Mouse (Mus musculus) hindbrain, embryonic 15.5 days (tissue): ENCODE measurements around the gene Fut2. TPM values are rescaled to one million over a fixed set of nuclear protein-coding genes. Genes with fewer than 3 reads are reported as not detected.
A peak's percentile ranks its signal among the peaks of the same experiment; 100 is the strongest.

Experiments
- ATAC-seq: fragments of 200-750 bp; cut with Nextera tagmentation; 2 replicates; pipeline ENCODE4 v1.8.0; 2017; ENCODE audit warnings: low read depth, moderate number of reproducible peaks, moderate TSS enrichment; ENCODE audit not compliant: low FRiP score
- H3K27ac ChIP-seq: fragments of 300-500 bp; sonication (generic); replicated peaks from 2 replicates; pipeline ENCODE4 v1.5.1; 2015; ENCODE audit warnings: mild to moderate bottlenecking, inconsistent platforms
- H3K27me3 ChIP-seq: fragments of 300-500 bp; sonication (generic); 2 replicates; pipeline ENCODE4 v1.6.1; 2015; ENCODE audit warnings: control low read depth, inconsistent platforms
- H3K36me3 ChIP-seq: fragments of 300-500 bp; sonication (generic); 2 replicates; pipeline ENCODE4 v1.6.1; 2015; ENCODE audit warnings: control low read depth, inconsistent platforms
- H3K4me1 ChIP-seq: fragments of 300-500 bp; sonication (generic); replicated peaks from 2 replicates; pipeline ENCODE4 v1.6.1; 2015; ENCODE audit warnings: control low read depth, inconsistent platforms
- H3K4me2 ChIP-seq: fragments of 300-500 bp; sonication (generic); 2 replicates; pipeline ENCODE4 v1.6.1; 2015; ENCODE audit warnings: moderate library complexity, mild to moderate bottlenecking, inconsistent platforms
- H3K4me3 ChIP-seq: fragments of 300-500 bp; sonication (generic); 2 replicates; pipeline ENCODE4 v1.5.1; 2015; ENCODE audit warnings: mild to moderate bottlenecking, inconsistent platforms
- H3K9ac ChIP-seq: fragments of 300-500 bp; sonication (generic); 2 replicates; pipeline ENCODE4 v1.6.1; 2015; ENCODE audit warnings: inconsistent platforms
- H3K9me3 ChIP-seq: fragments of 300-500 bp; sonication (generic); 2 replicates; pipeline ENCODE4 v1.6.1; 2016; ENCODE audit warnings: control low read depth, inconsistent platforms
- WGBS: fragments of 180-500 bp; shearing (Covaris S2); methylation state at CpG from one replicate; pipeline ENCODE4 v1.1.7; 2015; 5-methylcytosine and 5-hydroxymethylcytosine counted together
- polyA plus RNA-seq: library from polyadenylated mRNA; unstranded; fragments of >200 nt; fragmentation: Nextera tagmentation; extraction: Ambion mirVana; gene quantifications from 2 replicates; pipeline ENCODE4 v1.2.1, GENCODE M21; 2015

Gene Fut2
- polyA plus RNA-seq, 1 experiment from 2014 or later: 0.32 TPM

DNA sequence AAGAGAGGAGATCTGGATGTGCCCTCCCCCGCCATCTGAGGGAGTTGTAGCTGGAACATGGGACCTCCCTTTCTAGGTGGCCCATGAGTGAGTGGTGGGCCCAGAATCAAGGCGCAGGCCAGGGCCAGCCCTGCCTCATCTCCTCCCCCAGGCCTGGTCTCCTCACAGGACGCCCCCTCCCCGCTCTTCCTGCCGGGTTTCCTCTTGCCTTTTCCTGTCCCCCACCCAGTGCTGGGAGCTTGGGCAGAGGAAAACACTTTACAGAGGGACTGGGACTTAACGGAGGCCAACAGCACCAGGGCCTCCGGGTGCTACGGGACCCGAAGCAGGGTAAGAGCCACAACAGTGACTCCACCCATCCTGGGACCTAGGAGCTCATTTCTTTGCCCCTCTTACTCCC, 38.9 kb downstream of the Fut2 start, which contains the start of gene Rasip1:
Gene Rasip1, plus strand, starts transcription at position 228 of the 400 bp plus-strand sequence.
- WGBS: 90% methylated on average over 9 of the region's 9 CpGs
- Histone ChIP-seq H3K9ac (peak within 1 kb of the TSS; percentile 88), H3K27ac (peak within 1 kb of the TSS; percentile 89), H3K4me1 (peaks cover 22% of the 10 kb centered on the region), H3K27me3 (0 out of 2 replicates have a peak, but pooled peaks cover 4% of the 10 kb centered on the region), H3K4me3 (peak within 1 kb of the TSS; percentile 61), H3K4me2 (peak within 1 kb of the TSS; percentile 99), H3K9me3 (no peaks in the 10 kb centered on the region), H3K36me3 (no peaks in the 10 kb centered on the region)
- no peak for ATAC-seq

DNA sequence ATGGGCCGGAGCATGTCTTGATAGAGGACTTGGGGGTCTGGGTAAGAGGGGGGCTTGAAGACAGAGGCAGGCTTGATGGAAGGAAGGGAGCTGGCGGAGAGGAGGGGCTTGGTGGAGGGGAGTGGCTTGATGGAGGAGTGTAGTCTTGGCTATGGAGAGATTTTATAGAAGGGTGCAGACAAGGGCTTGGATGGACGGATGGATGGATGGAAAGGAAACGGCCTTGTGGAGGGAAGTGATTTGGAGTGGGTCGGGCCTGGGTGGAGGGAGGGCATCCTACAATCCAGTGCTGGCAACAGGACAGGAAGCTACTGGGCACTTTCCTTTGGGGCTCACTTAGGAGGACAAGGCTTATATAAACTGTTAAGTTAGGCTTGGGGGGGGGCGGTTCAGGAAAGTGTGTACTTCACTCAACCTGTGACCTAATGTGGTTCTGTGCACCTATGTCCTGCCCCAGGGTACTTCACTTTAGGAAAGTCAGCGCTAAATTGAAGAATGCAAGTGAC, 39.6 kb downstream of the Fut2 start:
- no peak overlapping the region for H3K4me3 ChIP-seq
- peaks cover 20% of the 10 kb centered on the region for H3K4me1 ChIP-seq
- no peak overlapping the region for H3K4me2 ChIP-seq
- H3K9ac ChIP-seq: no peak overlapping the region
- no peaks in the 10 kb centered on the region for H3K27me3 ChIP-seq
- H3K36me3 ChIP-seq: no peaks in the 10 kb centered on the region
- no peaks in the 10 kb centered on the region for H3K9me3 ChIP-seq
- H3K27ac ChIP-seq: no peak overlapping the region
- WGBS: 89% methylated on average over 7 of the region's 7 CpGs
- no peak for ATAC-seq

DNA sequence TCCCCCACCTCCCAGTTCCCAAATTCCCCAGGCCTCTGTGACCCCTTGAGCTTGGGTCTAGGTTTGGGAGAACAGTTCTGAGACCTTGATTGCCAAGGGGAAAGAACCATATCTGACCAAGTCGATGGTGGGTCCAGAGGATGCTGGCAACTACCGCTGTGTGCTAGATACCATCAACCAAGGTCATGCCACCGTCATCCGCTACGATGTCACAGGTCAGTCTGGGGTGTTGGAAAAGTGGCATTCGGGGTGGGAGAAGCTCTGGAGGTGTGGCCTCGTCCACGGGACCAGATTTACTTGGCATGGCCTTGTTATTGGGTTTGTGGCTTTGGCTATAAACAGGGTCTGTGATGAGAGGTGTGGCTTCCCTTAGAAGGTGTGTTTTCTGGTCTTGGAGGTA, 40.7 kb downstream of the Fut2 start:
- H3K4me3 ChIP-seq: no peak overlapping the region
- WGBS: 93% methylated on average over 8 of the region's 8 CpGs
- ATAC-seq: no peak

GRCm38 (mm10) chr7:45624718-45625117, 41.5 kb downstream of the Fut2 start:
- 88% methylated on average over 3 of the region's 3 CpGs for WGBS
- no peaks in the 10 kb centered on the region for H3K27me3 ChIP-seq
- no peaks in the 10 kb centered on the region for H3K9me3 ChIP-seq
- no peak overlapping the region for H3K27ac ChIP-seq
- no peak overlapping the region for H3K4me2 ChIP-seq
- no peak overlapping the region for H3K4me3 ChIP-seq
- peaks cover 16% of the 10 kb centered on the region for H3K4me1 ChIP-seq
- H3K36me3 ChIP-seq: no peaks in the 10 kb centered on the region
- H3K9ac ChIP-seq: no peak overlapping the region
- no peak for ATAC-seq

More for the DNA sequence above, 40.7 kb downstream of the Fut2 start:
- no peak overlapping the region for H3K4me2 ChIP-seq
- H3K9me3 ChIP-seq: no peaks in the 10 kb centered on the region
- H3K9ac ChIP-seq: no peak overlapping the region
- H3K36me3 ChIP-seq: no peaks in the 10 kb centered on the region
- H3K27me3 ChIP-seq: no peaks in the 10 kb centered on the region
- peaks cover 20% of the 10 kb centered on the region for H3K4me1 ChIP-seq
- no peak overlapping the region for H3K27ac ChIP-seq

GRCm38 (mm10) chr7:45623507-45623906, 42.7 kb downstream of the Fut2 start:
- Histone ChIP-seq H3K4me3 (no peak overlapping the region), H3K27me3 (peaks cover 11% of the 10 kb centered on the region), H3K9ac (no peak overlapping the region), H3K4me1 (peaks cover 12% of the 10 kb centered on the region), H3K4me2 (no peak overlapping the region), H3K9me3 (no peaks in the 10 kb centered on the region), H3K27ac (no peak overlapping the region), H3K36me3 (no peaks in the 10 kb centered on the region)
- no peak for ATAC-seq
- 95% methylated on average over 11 of the region's 11 CpGs for WGBS

DNA sequence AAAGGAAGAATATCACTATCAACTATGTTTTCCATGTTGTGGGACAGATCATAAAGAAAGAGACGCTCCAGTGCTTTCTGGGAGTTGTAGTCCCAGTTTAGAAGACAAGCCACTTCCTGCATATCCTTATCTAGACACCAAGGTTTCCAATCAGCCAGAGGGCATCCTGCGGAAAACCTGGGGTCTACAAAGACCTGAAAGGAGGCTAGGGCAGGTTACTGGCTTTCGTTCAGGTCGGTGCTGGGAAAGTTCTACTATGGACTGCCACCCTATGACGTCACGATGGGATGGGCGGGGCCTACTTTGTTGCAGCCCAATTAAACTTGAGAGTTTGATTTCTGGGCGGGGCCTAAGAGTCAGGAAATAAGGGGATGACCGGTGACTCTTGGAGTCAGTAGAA, 44.8 kb downstream of the Fut2 start, which contains the start of gene Izumo1:
Gene Izumo1, plus strand, starts transcription at position 369 of the 400 bp plus-strand sequence.
- 30% methylated on average over 9 of the region's 9 CpGs for WGBS
- no peak within 1 kb of the TSS for H3K27ac ChIP-seq
- peaks cover 7% of the 10 kb centered on the region for H3K4me1 ChIP-seq
- H3K27me3 ChIP-seq: peaks cover 30% of the 10 kb centered on the region
- H3K4me2 ChIP-seq: peak within 1 kb of the TSS; percentile 13; the same call in 1 of the 2 replicates
- no peak for ATAC-seq
- H3K9ac ChIP-seq: no peak within 1 kb of the TSS
- no peaks in the 10 kb centered on the region for H3K9me3 ChIP-seq
- H3K4me3 ChIP-seq: no peak within 1 kb of the TSS
- H3K36me3 ChIP-seq: no peaks in the 10 kb centered on the region

GRCm38 (mm10) chr7:45619592-45619991, 46.6 kb downstream of the Fut2 start:
- no peak for ATAC-seq
- 86% methylated on average over 5 of the region's 5 CpGs for WGBS
- Histone ChIP-seq H3K27me3 (peaks cover 36% of the 10 kb centered on the region), H3K4me3 (no peak overlapping the region), H3K4me2 (no peak overlapping the region), H3K9ac (no peak overlapping the region), H3K9me3 (no peaks in the 10 kb centered on the region), H3K27ac (no peak overlapping the region), H3K36me3 (no peaks in the 10 kb centered on the region), H3K4me1 (peaks cover 7% of the 10 kb centered on the region)

- Histone ChIP-seq H3K4me1 (peaks cover 7% of the 10 kb centered on the region), H3K4me2 (no peak overlapping the region), H3K4me3 (no peak overlapping the region), H3K36me3 (no peaks in the 10 kb centered on the region), H3K9me3 (no peaks in the 10 kb centered on the region), H3K9ac (no peak overlapping the region), H3K27ac (no peak overlapping the region), H3K27me3 (peaks cover 36% of the 10 kb centered on the region)
- 72% methylated on average over 5 of the region's 5 CpGs for WGBS
- ATAC-seq: no peak
Observed at GRCm38 (mm10) chr7:45618316-45618715, 47.9 kb downstream of the Fut2 start.

DNA sequence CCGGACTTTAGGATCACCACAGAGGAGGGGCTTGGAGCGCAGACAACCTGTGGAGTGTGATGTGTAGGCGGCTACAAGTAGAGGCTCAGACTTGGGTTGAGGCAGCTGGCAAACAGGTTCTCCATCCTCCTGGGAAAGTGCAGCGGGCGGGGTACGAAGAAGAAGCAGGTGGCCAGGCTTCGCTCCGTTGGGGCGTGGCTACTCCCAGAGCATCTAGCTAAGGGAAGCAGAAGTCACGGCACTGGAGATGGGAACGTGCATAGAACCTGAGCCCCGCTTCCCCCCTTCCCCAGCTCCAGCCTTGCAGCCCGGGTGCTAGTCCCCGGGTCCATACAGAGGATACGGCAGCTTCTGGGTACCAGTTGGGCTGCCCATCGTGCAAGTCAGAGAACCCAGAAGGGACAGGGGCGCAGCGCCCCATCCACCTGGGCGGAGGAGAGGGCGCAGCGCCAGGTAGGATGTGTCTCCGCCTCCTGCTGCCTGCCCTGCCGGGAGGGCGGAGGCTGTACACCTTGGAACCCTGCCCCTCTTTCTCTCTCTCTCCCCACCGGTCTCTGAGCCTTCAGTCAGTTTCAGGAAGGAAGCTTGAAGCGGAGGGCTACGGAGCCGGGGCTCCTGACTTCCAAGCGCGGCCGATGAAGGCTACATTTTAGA, 49.0 kb downstream of the Fut2 start, which contains the start of gene Fut1:
Gene Fut1, plus strand, starts transcription at position 248 of the 654 bp plus-strand sequence.
- no peaks in the 10 kb centered on the region for H3K9me3 ChIP-seq
- H3K27me3 ChIP-seq: peaks cover 36% of the 10 kb centered on the region
- H3K4me2 ChIP-seq: peak within 1 kb of the TSS; percentile 44
- no peak for ATAC-seq
- no peak within 1 kb of the TSS for H3K9ac ChIP-seq
- H3K36me3 ChIP-seq: no peaks in the 10 kb centered on the region
- H3K4me1 ChIP-seq: peaks cover 7% of the 10 kb centered on the region
- H3K4me3 ChIP-seq: peak within 1 kb of the TSS; percentile 16; the same call in 1 of the 2 replicates
- no peak within 1 kb of the TSS for H3K27ac ChIP-seq
- WGBS: 9% methylated on average over 31 of the region's 31 CpGs

GRCm38 (mm10) chr7:45616277-45616676, 49.9 kb downstream of the Fut2 start:
- no peak overlapping the region for H3K4me3 ChIP-seq
- H3K27ac ChIP-seq: no peak overlapping the region
- no peak overlapping the region for H3K4me2 ChIP-seq
- H3K27me3 ChIP-seq: peaks cover 36% of the 10 kb centered on the region
- H3K36me3 ChIP-seq: no peaks in the 10 kb centered on the region
- peaks cover 7% of the 10 kb centered on the region for H3K4me1 ChIP-seq
- no peak overlapping the region for H3K9ac ChIP-seq
- no peak for ATAC-seq
- no peaks in the 10 kb centered on the region for H3K9me3 ChIP-seq
- WGBS: 33% methylated on average over 6 of the region's 6 CpGs

- no peaks in the 10 kb centered on the region for H3K4me1 ChIP-seq
- no peaks in the 10 kb centered on the region for H3K9me3 ChIP-seq
- WGBS: 82% methylated on average over 1 of the region's 1 CpGs
- no peaks in the 10 kb centered on the region for H3K36me3 ChIP-seq
- no peak for ATAC-seq
- H3K27ac ChIP-seq: no peak overlapping the region
- no peaks in the 10 kb centered on the region for H3K27me3 ChIP-seq
- H3K4me3 ChIP-seq: no peak overlapping the region
- no peak overlapping the region for H3K4me2 ChIP-seq
- no peak overlapping the region for H3K9ac ChIP-seq
Observed at GRCm38 (mm10) chr7:45609511-45609910, 56.7 kb downstream of the Fut2 start.

- no peak for ATAC-seq
- no peak overlapping the region for H3K9ac ChIP-seq
- H3K4me2 ChIP-seq: no peak overlapping the region
- no peaks in the 10 kb centered on the region for H3K4me1 ChIP-seq
- H3K27ac ChIP-seq: no peak overlapping the region
- no peak overlapping the region for H3K4me3 ChIP-seq
- no peaks in the 10 kb centered on the region for H3K36me3 ChIP-seq
- H3K9me3 ChIP-seq: no peaks in the 10 kb centered on the region
- no peaks in the 10 kb centered on the region for H3K27me3 ChIP-seq
- WGBS: 86% methylated on average over 9 of the region's 9 CpGs
Observed at GRCm38 (mm10) chr7:45605704-45606289, 60.4 kb downstream of the Fut2 start.
